Mouse (Mus musculus): ENCODE measurements around the gene Sox10. TPM values are rescaled to one million over a fixed set of nuclear protein-coding genes. Genes with fewer than 3 reads are reported as not detected.

The Sox10 gene
- polyA plus RNA-seq, 1 experiment from 2014 or later = 0.84 TPM

GRCm38 (mm10) chr15:79126217-79126932, 38.7 kb downstream of the Sox10 start:
- Histone ChIP-seq H3K4me1 (replicated peaks; ENCODE audit: control insufficient read depth, insufficient read depth, low read length) (no peaks in the 10 kb centered on the region), H3K4me2 (no peak overlapping the region), H3K9ac (ENCODE audit: low read depth, low read length) (no peak overlapping the region), H3K36me3 (ENCODE audit: control insufficient read depth, insufficient read depth, low read length) (peaks cover 31% of the 10 kb centered on the region), H3K27ac (ENCODE audit: low read depth, low read length) (no peak overlapping the region), H3K9me3 (ENCODE audit: control insufficient read depth, low read length) (no peaks in the 10 kb centered on the region), H3K4me3 (ENCODE audit: low read depth, low read length) (no peak overlapping the region), H3K27me3 (replicated peaks; ENCODE audit: control insufficient read depth, insufficient read depth, low read length) (no peaks in the 10 kb centered on the region)
- ATAC-seq (replicated peaks; ENCODE audit: low FRiP score) = no peak
- 80% methylated on average over 13 of the region's 13 CpGs for WGBS
- no peak for DNase-seq (ENCODE audit: low spot score)

- Histone ChIP-seq H3K4me1 (replicated peaks; ENCODE audit: control insufficient read depth, insufficient read depth, low read length) (no peaks in the 10 kb centered on the region), H3K27ac (ENCODE audit: low read depth, low read length) (no peak overlapping the region), H3K9me3 (ENCODE audit: control insufficient read depth, low read length) (no peaks in the 10 kb centered on the region), H3K4me3 (ENCODE audit: low read depth, low read length) (no peak overlapping the region), H3K4me2 (no peak overlapping the region), H3K9ac (ENCODE audit: low read depth, low read length) (no peak overlapping the region), H3K36me3 (ENCODE audit: control insufficient read depth, insufficient read depth, low read length) (peaks cover 31% of the 10 kb centered on the region), H3K27me3 (replicated peaks; ENCODE audit: control insufficient read depth, insufficient read depth, low read length) (no peaks in the 10 kb centered on the region)
- ATAC-seq (replicated peaks; ENCODE audit: low FRiP score) = no peak
- no peak for DNase-seq (ENCODE audit: low spot score)
- WGBS = 78% methylated on average over 10 of the region's 10 CpGs
Measured at GRCm38 (mm10) chr15:79124331-79124875, 40.6 kb downstream of the Sox10 start.

- Histone ChIP-seq H3K9ac (ENCODE audit: low read depth, low read length) (no peak overlapping the region), H3K9me3 (ENCODE audit: control insufficient read depth, low read length) (no peaks in the 10 kb centered on the region), H3K27ac (ENCODE audit: low read depth, low read length) (no peak overlapping the region), H3K4me1 (replicated peaks; ENCODE audit: control insufficient read depth, insufficient read depth, low read length) (no peaks in the 10 kb centered on the region), H3K4me2 (no peak overlapping the region), H3K36me3 (ENCODE audit: control insufficient read depth, insufficient read depth, low read length) (peaks cover 31% of the 10 kb centered on the region), H3K4me3 (ENCODE audit: low read depth, low read length) (no peak overlapping the region), H3K27me3 (replicated peaks; ENCODE audit: control insufficient read depth, insufficient read depth, low read length) (no peaks in the 10 kb centered on the region)
- WGBS = 73% methylated on average over 6 of the region's 6 CpGs
- DNase-seq (ENCODE audit: low spot score) (no peak), ATAC-seq (replicated peaks; ENCODE audit: low FRiP score) (no peak)
Measured at GRCm38 (mm10) chr15:79123751-79124150, 41.3 kb downstream of the Sox10 start.

- Histone ChIP-seq H3K36me3 (ENCODE audit: control insufficient read depth, insufficient read depth, low read length) (peaks cover 26% of the 10 kb centered on the region), H3K9ac (ENCODE audit: low read depth, low read length) (no peak overlapping the region), H3K4me1 (replicated peaks; ENCODE audit: control insufficient read depth, insufficient read depth, low read length) (no peaks in the 10 kb centered on the region), H3K4me2 (no peak overlapping the region), H3K9me3 (ENCODE audit: control insufficient read depth, low read length) (no peaks in the 10 kb centered on the region), H3K27ac (ENCODE audit: low read depth, low read length) (no peak overlapping the region), H3K27me3 (replicated peaks; ENCODE audit: control insufficient read depth, insufficient read depth, low read length) (no peaks in the 10 kb centered on the region), H3K4me3 (ENCODE audit: low read depth, low read length) (no peak overlapping the region)
- ATAC-seq (replicated peaks; ENCODE audit: low FRiP score) (no peak), DNase-seq (ENCODE audit: low spot score) (no peak)
- 79% methylated on average over 13 of the region's 13 CpGs for WGBS
Measured at GRCm38 (mm10) chr15:79122546-79122945, 42.5 kb downstream of the Sox10 start.

GRCm38 (mm10) chr15:79122119-79122518, 42.9 kb downstream of the Sox10 start:
- H3K9ac ChIP-seq (ENCODE audit: low read depth, low read length) = no peak overlapping the region
- WGBS = 78% methylated on average over 4 of the region's 4 CpGs
- H3K27me3 ChIP-seq (replicated peaks; ENCODE audit: control insufficient read depth, insufficient read depth, low read length) = no peaks in the 10 kb centered on the region
- no peak overlapping the region for H3K4me2 ChIP-seq
- ATAC-seq (replicated peaks; ENCODE audit: low FRiP score) (no peak), DNase-seq (ENCODE audit: low spot score) (no peak)
- H3K27ac ChIP-seq (ENCODE audit: low read depth, low read length) = no peak overlapping the region
- H3K36me3 ChIP-seq (ENCODE audit: control insufficient read depth, insufficient read depth, low read length) = peaks cover 22% of the 10 kb centered on the region
- H3K4me3 ChIP-seq (ENCODE audit: low read depth, low read length) = no peak overlapping the region
- no peaks in the 10 kb centered on the region for H3K4me1 ChIP-seq (replicated peaks; ENCODE audit: control insufficient read depth, insufficient read depth, low read length)
- H3K9me3 ChIP-seq (ENCODE audit: control insufficient read depth, low read length) = no peaks in the 10 kb centered on the region

GRCm38 (mm10) chr15:79119491-79119890, 45.5 kb downstream of the Sox10 start:
- no peak for ATAC-seq (replicated peaks; ENCODE audit: low FRiP score)

GRCm38 (mm10) chr15:79115276-79115675, 49.8 kb downstream of the Sox10 start:
- 54% methylated on average over 5 of the region's 5 CpGs for WGBS
- no peaks in the 10 kb centered on the region for H3K27me3 ChIP-seq (replicated peaks; ENCODE audit: control insufficient read depth, insufficient read depth, low read length)
- no peak overlapping the region for H3K9ac ChIP-seq (ENCODE audit: low read depth, low read length)
- no peak overlapping the region for H3K27ac ChIP-seq (ENCODE audit: low read depth, low read length)
- no peaks in the 10 kb centered on the region for H3K9me3 ChIP-seq (ENCODE audit: control insufficient read depth, low read length)
- no peak overlapping the region for H3K4me3 ChIP-seq (ENCODE audit: low read depth, low read length)
- peaks cover 7% of the 10 kb centered on the region for H3K4me1 ChIP-seq (replicated peaks; ENCODE audit: control insufficient read depth, insufficient read depth, low read length)
- H3K4me2 ChIP-seq = no peak overlapping the region
- H3K36me3 ChIP-seq (ENCODE audit: control insufficient read depth, insufficient read depth, low read length) = peaks cover 15% of the 10 kb centered on the region
- ATAC-seq (replicated peaks; ENCODE audit: low FRiP score) (no peak), DNase-seq (ENCODE audit: low spot score) (no peak)

More at GRCm38 (mm10) chr15:79119491-79119890, 45.5 kb downstream of the Sox10 start:
- Histone ChIP-seq H3K4me2 (no peak overlapping the region), H3K9ac (ENCODE audit: low read depth, low read length) (no peak overlapping the region), H3K4me3 (ENCODE audit: low read depth, low read length) (no peak overlapping the region), H3K9me3 (ENCODE audit: control insufficient read depth, low read length) (no peaks in the 10 kb centered on the region), H3K27ac (ENCODE audit: low read depth, low read length) (no peak overlapping the region), H3K36me3 (ENCODE audit: control insufficient read depth, insufficient read depth, low read length) (peaks cover 20% of the 10 kb centered on the region; the same call in 1 of the 2 replicates), H3K27me3 (replicated peaks; ENCODE audit: control insufficient read depth, insufficient read depth, low read length) (no peaks in the 10 kb centered on the region), H3K4me1 (replicated peaks; ENCODE audit: control insufficient read depth, insufficient read depth, low read length) (no peaks in the 10 kb centered on the region)
- DNase-seq (ENCODE audit: low spot score) = no peak
- 75% methylated on average over 9 of the region's 9 CpGs for WGBS

- no peaks in the 10 kb centered on the region for H3K27me3 ChIP-seq (replicated peaks; ENCODE audit: control insufficient read depth, insufficient read depth, low read length)
- H3K4me3 ChIP-seq (ENCODE audit: low read depth, low read length) = no peak overlapping the region
- H3K27ac ChIP-seq (ENCODE audit: low read depth, low read length) = no peak overlapping the region
- no peak for DNase-seq (ENCODE audit: low spot score)
- no peak overlapping the region for H3K4me2 ChIP-seq
- no peak overlapping the region for H3K9ac ChIP-seq (ENCODE audit: low read depth, low read length)
- peaks cover 21% of the 10 kb centered on the region for H3K4me1 ChIP-seq (replicated peaks; ENCODE audit: control insufficient read depth, insufficient read depth, low read length)
- H3K9me3 ChIP-seq (ENCODE audit: control insufficient read depth, low read length) = no peaks in the 10 kb centered on the region
- no peak for ATAC-seq (replicated peaks; ENCODE audit: low FRiP score)
- peaks cover 10% of the 10 kb centered on the region for H3K36me3 ChIP-seq (ENCODE audit: control insufficient read depth, insufficient read depth, low read length)
- 78% methylated on average over 4 of the region's 4 CpGs for WGBS
Measured at GRCm38 (mm10) chr15:79111774-79112173, 53.3 kb downstream of the Sox10 start.

GRCm38 (mm10) chr15:79110528-79110927, 54.5 kb downstream of the Sox10 start:
- Histone ChIP-seq H3K4me1 (replicated peaks; ENCODE audit: control insufficient read depth, insufficient read depth, low read length) (peaks cover 27% of the 10 kb centered on the region), H3K27ac (ENCODE audit: low read depth, low read length) (no peak overlapping the region), H3K9me3 (ENCODE audit: control insufficient read depth, low read length) (no peaks in the 10 kb centered on the region), H3K27me3 (replicated peaks; ENCODE audit: control insufficient read depth, insufficient read depth, low read length) (no peaks in the 10 kb centered on the region), H3K4me2 (peak overlapping the region; percentile 99; the same call in 1 of the 2 replicates), H3K9ac (ENCODE audit: low read depth, low read length) (no peak overlapping the region), H3K36me3 (ENCODE audit: control insufficient read depth, insufficient read depth, low read length) (peaks cover 9% of the 10 kb centered on the region; the same call in 1 of the 2 replicates), H3K4me3 (ENCODE audit: low read depth, low read length) (no peak overlapping the region)
- no peak for DNase-seq (ENCODE audit: low spot score)
- WGBS = 88% methylated on average over 2 of the region's 2 CpGs
- ATAC-seq (replicated peaks; ENCODE audit: low FRiP score) = no peak
